In genomic region chr19:8966590-8967372, GRCm38 (mm10) we compare ENCODE assay signal across 8 mouse cellular contexts. TPM values are rescaled to one million over a fixed set of nuclear protein-coding genes. Genes with fewer than 3 reads are reported as not detected.
DNase-seq lines count a peak whose midpoint lies in the region; ATAC-seq and TF ChIP-seq lines count a peak whose summit lies in the region.

Gene Eef1g, plus strand, starts transcription at chr19:8967041.

- DNase-seq in 3134 (ENCODE audit: extremely low read depth, insufficient read length, low spot score), result peak; percentile 100
- peak; percentile 99 for DNase-seq in adrenal gland, postnatal 36 days
- DNase-seq in heart, adult 18-20 months, result peak; percentile 98 to 100
- peak; percentile 100 for DNase-seq in kidney, adult 2 months
- peak; percentile 99 for DNase-seq in spleen, adult 2 months (ENCODE audit: low read depth in 1 of 2, low spot score in 2 of 2)

- H3K27me3 ChIP-seq in embryonic facial prominence, embryonic 13.5 days, result no peaks in the 10 kb centered on the region
- H3K27me3 ChIP-seq in kidney, adult 2 months (replicated peaks; ENCODE audit: control insufficient read depth, insufficient read depth, low read length), result no peaks in the 10 kb centered on the region
- H3K27me3 ChIP-seq in limb, embryonic 12.5 days, result no peaks in the 10 kb centered on the region
- no peaks in the 10 kb centered on the region for H3K27me3 ChIP-seq in midbrain, embryonic 15.5 days (replicated peaks)
- H3K27me3 ChIP-seq in spleen, adult 2 months (ENCODE audit: control insufficient read depth, insufficient read depth, low read length), result no peaks in the 10 kb centered on the region

- TF ChIP-seq POLR2A in kidney, adult 2 months (IDR thresholded peaks at IDR 0.05; ENCODE audit: low read depth, low read length), result no peak
- peak; percentile 58 for TF ChIP-seq POLR2A in spleen, adult 2 months (IDR thresholded peaks at IDR 0.05; ENCODE audit: low read depth, low read length)

- H3K9me3 ChIP-seq in embryonic facial prominence, embryonic 13.5 days, result no peaks in the 10 kb centered on the region
- H3K9me3 ChIP-seq in limb, embryonic 12.5 days, result no peaks in the 10 kb centered on the region
- H3K9me3 ChIP-seq in midbrain, embryonic 15.5 days, result no peaks in the 10 kb centered on the region

- peak within 1 kb of the TSS; percentile 86 for H3K4me2 ChIP-seq in embryonic facial prominence, embryonic 13.5 days
- H3K4me2 ChIP-seq in limb, embryonic 12.5 days, result peak within 1 kb of the TSS; percentile 91
- H3K4me2 ChIP-seq in midbrain, embryonic 15.5 days, result peak within 1 kb of the TSS; percentile 65

- ATAC-seq in embryonic facial prominence, embryonic 13.5 days (ENCODE audit: insufficient number of reproducible peaks, insufficient read depth, low FRiP score, low TSS enrichment, low read depth), result peak; percentile 99
- peak; percentile 99 for ATAC-seq in limb, embryonic 12.5 days (ENCODE audit: insufficient number of reproducible peaks, insufficient read depth, low FRiP score, low TSS enrichment, low read depth)
- peak; percentile 98 for ATAC-seq in midbrain, embryonic 15.5 days (replicated peaks)

- peak within 1 kb of the TSS; percentile 97 for H3K27ac ChIP-seq in embryonic facial prominence, embryonic 13.5 days
- H3K27ac ChIP-seq in kidney, adult 2 months (ENCODE audit: insufficient read depth, low read depth, low read length), result peak within 1 kb of the TSS; percentile 87
- H3K27ac ChIP-seq in limb, embryonic 12.5 days, result peak within 1 kb of the TSS; percentile 94
- H3K27ac ChIP-seq in midbrain, embryonic 15.5 days, result peak within 1 kb of the TSS; percentile 81
- peak within 1 kb of the TSS; percentile 88 for H3K27ac ChIP-seq in spleen, adult 2 months (ENCODE audit: insufficient read depth, low read length)

- H3K4me3 ChIP-seq in embryonic facial prominence, embryonic 13.5 days, result peak within 1 kb of the TSS; percentile 84
- H3K4me3 ChIP-seq in kidney, adult 2 months (ENCODE audit: insufficient read depth, low read depth, low read length), result peak within 1 kb of the TSS; percentile 75
- H3K4me3 ChIP-seq in limb, embryonic 12.5 days (replicated peaks), result peak within 1 kb of the TSS; percentile 82
- H3K4me3 ChIP-seq in midbrain, embryonic 15.5 days, result peak within 1 kb of the TSS; percentile 60
- H3K4me3 ChIP-seq in spleen, adult 2 months (ENCODE audit: extremely low read depth, insufficient read depth, insufficient read length), result peak within 1 kb of the TSS; percentile 76

- no peak for TF ChIP-seq CTCF in kidney, adult 2 months (conservative IDR thresholded peaks at IDR 0.05; ENCODE audit: insufficient read depth, insufficient read length, low read depth, low read length)
- TF ChIP-seq CTCF in spleen, adult 2 months (IDR thresholded peaks at IDR 0.05; ENCODE audit: extremely low read depth, insufficient read depth, insufficient read length, insufficient replicate concordance), result no peak

- WGBS in embryonic facial prominence, embryonic 13.5 days, result under 1% methylated on average over 52 of the region's 52 CpGs
- under 1% methylated on average over 52 of the region's 52 CpGs for WGBS in kidney, adult 2 months
- under 1% methylated on average over 52 of the region's 52 CpGs for WGBS in limb, embryonic 12.5 days
- under 1% methylated on average over 52 of the region's 52 CpGs for whole genome bisulfite sequencing in midbrain, embryonic 15.5 days
- whole genome bisulfite sequencing in spleen, adult 2 months, result under 1% methylated on average over 52 of the region's 52 CpGs

- H3K9ac ChIP-seq in embryonic facial prominence, embryonic 13.5 days, result peak within 1 kb of the TSS; percentile 93
- H3K9ac ChIP-seq in limb, embryonic 12.5 days (replicated peaks), result peak within 1 kb of the TSS; percentile 94
- H3K9ac ChIP-seq in midbrain, embryonic 15.5 days, result peak within 1 kb of the TSS; percentile 54

- peaks cover 26% of the 10 kb centered on the region for H3K4me1 ChIP-seq in embryonic facial prominence, embryonic 13.5 days
- H3K4me1 ChIP-seq in kidney, adult 2 months (ENCODE audit: control insufficient read depth, insufficient read depth, low read length), result peaks cover 4% of the 10 kb centered on the region; the same call in 1 of the 2 replicates
- H3K4me1 ChIP-seq in limb, embryonic 12.5 days (replicated peaks), result peaks cover 16% of the 10 kb centered on the region
- H3K4me1 ChIP-seq in midbrain, embryonic 15.5 days, result peaks cover 26% of the 10 kb centered on the region
- peaks cover 2% of the 10 kb centered on the region; the same call in 1 of the 2 replicates for H3K4me1 ChIP-seq in spleen, adult 2 months (ENCODE audit: control insufficient read depth, insufficient read depth, insufficient read length)

- peaks cover 80% of the 10 kb centered on the region for H3K36me3 ChIP-seq in embryonic facial prominence, embryonic 13.5 days
- peaks cover 2% of the 10 kb centered on the region for H3K36me3 ChIP-seq in kidney, adult 2 months (ENCODE audit: control insufficient read depth, insufficient read depth, low read length)
- H3K36me3 ChIP-seq in limb, embryonic 12.5 days, result peaks cover 75% of the 10 kb centered on the region
- H3K36me3 ChIP-seq in midbrain, embryonic 15.5 days (replicated peaks), result peaks cover 58% of the 10 kb centered on the region
- peaks cover 55% of the 10 kb centered on the region for H3K36me3 ChIP-seq in spleen, adult 2 months (ENCODE audit: control insufficient read depth, insufficient read depth, low read length)

RNA-seq across cellular contexts. Expression of gene Eef1g, which starts in this region (rescaled TPM):
- total RNA-seq in adrenal gland, postnatal 36 days (2021), result 100 to 1,000 TPM; 331 to 363 TPM
- 481 and 529 TPM in 2 replicates for polyA plus RNA-seq in embryonic facial prominence, embryonic 13.5 days (2015; fragmentation: Nextera tagmentation; extraction: Ambion mirVana)
- 100 to 1,000 TPM; 239 to 257 TPM for total RNA-seq in heart, adult 18-20 months (2021)
- 203 and 236 TPM in 2 replicates for polyA plus RNA-seq in kidney, adult 2 months (2012; rRNA removed)
- polyA plus RNA-seq in limb, embryonic 12.5 days (2016; fragmentation: Nextera tagmentation; extraction: Ambion mirVana), result 472 and 476 TPM in 2 replicates
- 287 and 295 TPM in 2 replicates for polyA plus RNA-seq in midbrain, embryonic 15.5 days (2015; fragmentation: Nextera tagmentation; extraction: Ambion mirVana)
- 206 and 242 TPM in 2 replicates for polyA plus RNA-seq in spleen, adult 2 months (2012; rRNA removed)

Comparison
In these comparisons a context has a peak if more than half of its experiments do, and no peak if none do; other contexts are left out.
1. Peak in every context shown above with its lines: DNase-seq, ATAC-seq, H3K4me3 ChIP-seq and H3K27ac ChIP-seq.